ENCODE assay signal across 14 mouse cellular contexts in the genomic region with DNA sequence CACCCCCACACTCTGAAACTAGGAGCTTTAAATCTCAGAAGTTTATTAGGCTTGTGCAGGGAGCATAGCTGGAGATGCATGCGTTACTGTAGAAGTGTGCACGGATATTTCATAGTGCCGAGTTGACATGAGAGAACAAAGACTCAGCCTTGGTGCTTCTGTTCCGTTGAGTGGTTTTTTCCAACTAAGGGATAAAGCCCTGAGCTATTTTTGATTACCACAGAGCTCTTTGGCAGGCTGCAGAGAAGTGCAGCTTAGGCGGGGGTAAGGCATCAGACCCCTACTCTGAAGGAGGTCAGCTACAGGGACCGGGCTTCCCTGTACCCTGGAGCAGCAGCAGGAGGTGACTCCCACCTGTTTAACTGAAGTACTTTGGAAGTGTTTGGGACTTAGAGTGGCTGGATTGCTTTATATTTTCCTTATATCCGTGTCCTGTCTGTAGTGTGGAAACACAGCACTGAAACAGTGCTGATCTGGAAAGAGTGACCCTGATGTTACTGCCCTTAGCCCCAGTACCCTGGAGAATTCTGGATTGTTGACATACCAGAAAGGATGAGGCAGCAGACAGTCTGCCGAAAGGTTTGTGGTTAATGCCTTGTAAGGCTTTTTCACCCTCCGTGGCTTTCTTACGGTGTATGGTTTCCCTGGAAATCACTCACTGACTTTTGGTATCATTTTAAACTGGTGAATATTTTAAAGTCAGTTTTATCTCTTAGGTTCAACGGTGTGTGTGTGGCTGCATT. TPM values are rescaled to one million over a fixed set of nuclear protein-coding genes. Genes with fewer than 3 reads are reported as not detected.
DNase-seq lines count a peak whose midpoint lies in the region; ATAC-seq lines count a peak whose summit lies in the region.
"Had no signal": no experiment of that assay in that cellular context is flagged by ENCODE, and none has a peak within 500 bp of the region (broad histone marks: within the 10 kb centered on the region; RNA-seq: fewer than 3 reads in every experiment).

No protein-coding gene starts in this region.

- no peak overlapping the region for H3K27ac ChIP-seq in limb, embryonic 13.5 days
- H3K27ac ChIP-seq in limb, embryonic 10.5 days: no peak overlapping the region
- 0 out of 2 replicates have a peak overlapping the region, but pooled peaks have one; percentile 7 for H3K27ac ChIP-seq in brown adipose tissue, adult 24 weeks (replicated peaks; ENCODE audit: low read depth, low read length)
- H3K27ac ChIP-seq in intestine, embryonic 15.5 days: no peak overlapping the region
- H3K27ac ChIP-seq: embryonic facial prominence, embryonic 15.5 days; hindbrain, embryonic 15.5 days; liver, embryonic 14.5 days had no signal

- ATAC-seq in limb, embryonic 13.5 days (ENCODE audit: low FRiP score, low read depth): no peak
- no peak for ATAC-seq in intestine, embryonic 15.5 days

- H3K4me1 ChIP-seq in limb, embryonic 13.5 days: peaks cover 22% of the 10 kb centered on the region
- peaks cover 12% of the 10 kb centered on the region for H3K4me1 ChIP-seq in limb, embryonic 10.5 days
- H3K4me1 ChIP-seq in brown adipose tissue, adult 24 weeks (ENCODE audit: control insufficient read depth, insufficient read depth, insufficient read length, low read length): no peaks in the 10 kb centered on the region
- H3K4me1 ChIP-seq in intestine, embryonic 15.5 days (replicated peaks): 0 out of 2 replicates have a peak, but pooled peaks cover 3% of the 10 kb centered on the region

- no peaks in the 10 kb centered on the region for H3K9me3 ChIP-seq in limb, embryonic 13.5 days
- H3K9me3 ChIP-seq in limb, embryonic 10.5 days (replicated peaks): no peaks in the 10 kb centered on the region
- no peaks in the 10 kb centered on the region for H3K9me3 ChIP-seq in intestine, embryonic 15.5 days
- H3K9me3 ChIP-seq: embryonic facial prominence, embryonic 15.5 days; hindbrain, embryonic 15.5 days had no signal

- peak overlapping the region; percentile 1; the same call in 1 of the 2 replicates for H3K4me2 ChIP-seq in limb, embryonic 13.5 days (replicated peaks)
- 0 out of 2 replicates have a peak overlapping the region, but pooled peaks have one; percentile 3 for H3K4me2 ChIP-seq in intestine, embryonic 15.5 days (replicated peaks)
- H3K4me2 ChIP-seq: embryonic facial prominence, embryonic 15.5 days; hindbrain, embryonic 15.5 days had no signal

- DNase-seq in embryo, embryonic 10 days (ENCODE audit: low spot score): peak; percentile 28
- DNase-seq in embryo, embryonic 11 days: no peak
- no peak for DNase-seq in limb, embryonic 10.5 days (ENCODE audit: low spot score)
- no peak for DNase-seq in adrenal gland, adult 8-10 months
- no peak for DNase-seq in retina, embryonic 14.5 days (ENCODE audit: low spot score)
- DNase-seq: adrenal gland, postnatal 14 days; cerebellum, adult 11-12 months; thymus, postnatal 4 days had no signal

- 20% methylated on average over 11 of the region's 11 CpGs for WGBS in limb, embryonic 13.5 days
- WGBS in limb, embryonic 10.5 days: 29% methylated on average over 11 of the region's 11 CpGs
- WGBS in intestine, embryonic 15.5 days: 31% methylated on average over 11 of the region's 11 CpGs

- H3K27me3 ChIP-seq in limb, embryonic 13.5 days: peaks cover 47% of the 10 kb centered on the region
- peaks cover 32% of the 10 kb centered on the region for H3K27me3 ChIP-seq in limb, embryonic 10.5 days (ENCODE audit: low read depth, poor library complexity, severe bottlenecking)
- peaks cover 8% of the 10 kb centered on the region for H3K27me3 ChIP-seq in intestine, embryonic 15.5 days (replicated peaks)

- no peak overlapping the region for H3K4me3 ChIP-seq in limb, embryonic 13.5 days
- no peak overlapping the region for H3K4me3 ChIP-seq in limb, embryonic 10.5 days
- peak overlapping the region; percentile 9; the same call in 1 of the 2 replicates for H3K4me3 ChIP-seq in brown adipose tissue, adult 24 weeks (ENCODE audit: insufficient read depth, low read depth, low read length)
- H3K4me3 ChIP-seq in intestine, embryonic 15.5 days (replicated peaks): no peak overlapping the region
- H3K4me3 ChIP-seq: embryonic facial prominence, embryonic 15.5 days; hindbrain, embryonic 15.5 days had no signal

- no peak overlapping the region for H3K9ac ChIP-seq in limb, embryonic 13.5 days
- H3K9ac ChIP-seq in intestine, embryonic 15.5 days: no peak overlapping the region
- H3K9ac ChIP-seq: embryonic facial prominence, embryonic 15.5 days; hindbrain, embryonic 15.5 days; liver, embryonic 14.5 days had no signal

- H3K36me3 ChIP-seq in limb, embryonic 13.5 days: no peaks in the 10 kb centered on the region
- no peaks in the 10 kb centered on the region for H3K36me3 ChIP-seq in limb, embryonic 10.5 days
- H3K36me3 ChIP-seq in intestine, embryonic 15.5 days: no peaks in the 10 kb centered on the region
- H3K36me3 ChIP-seq: embryonic facial prominence, embryonic 15.5 days; hindbrain, embryonic 15.5 days had no signal

RNA-seq across cellular contexts. Expression of a gene that starts 2.7 kb away (rescaled TPM):
- polyA plus RNA-seq in limb, embryonic 13.5 days (2015; fragmentation: Nextera tagmentation; extraction: Ambion mirVana): 1.5 and 1.7 TPM in 2 replicates
- polyA plus RNA-seq in limb, embryonic 10.5 days (2016; fragmentation: Nextera tagmentation; extraction: Ambion mirVana): 1.5 and 2.6 TPM in 2 replicates
- 10.1 and 15.1 TPM in 2 replicates for polyA plus RNA-seq in brown adipose tissue, adult 24 weeks (2012; ENCODE audit: insufficient read depth, insufficient read length, missing spikeins)
- 26.5 and 26.8 TPM in 2 replicates for polyA plus RNA-seq in intestine, embryonic 15.5 days (2015; fragmentation: Nextera tagmentation; extraction: Ambion mirVana)
- 10 to 100 TPM in 1 of 4 experiments, 1 to 10 TPM in 3; 3.5 to 11.2 (median 4.7) TPM for total RNA-seq in adrenal gland, adult 8-10 months (2022)
